8 mouse cellular contexts compared by ENCODE assay signal in the genomic region with DNA sequence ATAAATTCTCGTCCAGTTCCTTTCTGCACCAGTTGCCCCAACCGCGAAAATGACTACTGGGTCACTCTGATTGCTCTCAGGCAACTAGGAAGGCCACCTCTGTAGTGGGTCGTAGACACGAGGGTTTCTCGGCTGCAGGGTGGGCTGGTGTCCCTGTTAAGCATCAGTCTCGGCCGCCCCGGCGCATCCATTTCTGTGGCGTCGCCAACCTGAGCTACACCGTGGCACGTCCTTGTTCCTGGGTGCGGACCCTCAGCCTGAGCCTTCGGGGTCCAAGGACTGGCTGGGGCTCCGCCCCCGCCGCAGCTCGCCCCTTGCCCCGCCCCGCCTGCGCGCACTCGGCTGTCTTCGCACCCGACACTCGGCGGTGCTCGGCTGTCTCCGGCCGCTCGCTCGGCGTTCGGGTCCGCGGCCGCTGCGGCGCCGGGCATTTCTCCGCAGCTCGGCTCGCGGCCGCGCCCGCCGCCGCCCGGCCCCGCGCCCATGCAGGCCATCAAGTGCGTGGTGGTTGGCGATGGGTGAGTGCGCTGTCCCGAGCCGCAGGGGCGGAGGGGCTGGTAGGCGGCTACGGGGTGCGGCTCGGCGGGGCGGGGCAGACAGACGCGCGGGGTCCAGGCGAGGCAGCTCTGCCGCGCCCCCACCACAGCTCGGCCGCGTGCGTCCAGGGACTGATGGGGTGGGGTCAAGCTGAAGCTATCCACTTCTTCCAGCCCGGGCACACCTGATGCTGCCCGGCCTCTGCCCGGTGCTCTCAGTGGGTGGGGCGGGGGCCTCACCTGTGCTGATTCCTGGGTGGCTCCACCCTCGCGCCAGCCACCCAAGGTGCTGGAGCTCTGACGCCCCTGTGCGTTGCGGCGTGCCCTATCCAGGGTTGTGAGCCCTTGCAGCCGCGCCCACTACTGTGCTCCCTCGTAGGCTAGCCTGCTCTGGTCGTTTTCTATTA. TPM values are rescaled to one million over a fixed set of nuclear protein-coding genes. Genes with fewer than 3 reads are reported as not detected.
DNase-seq lines count a peak whose midpoint lies in the region; ATAC-seq lines count a peak whose summit lies in the region.

TSS of gene Rac3 (plus strand) at position 347 of the 943 bp plus-strand sequence.

- DNase-seq in gastrocnemius, postnatal 10 days = peak; percentile 70
- no peak for DNase-seq in gastrocnemius, adult 8-10 months (ENCODE audit: low spot score in 2 of 2)
- peak; percentile 56 for DNase-seq in induced T-regulatory cell, adult 2 months (ENCODE audit: low read depth)
- DNase-seq in left cerebral cortex, postnatal 25 days (ENCODE audit: low spot score in 2 of 2) = peak; percentile 62 to 69
- DNase-seq in right cerebral cortex, postnatal 25 days = peak; percentile 77

- H3K4me2 ChIP-seq in forebrain, embryonic 15.5 days (replicated peaks) = peak within 1 kb of the TSS; percentile 96

- no peaks in the 10 kb centered on the region for H3K27me3 ChIP-seq in forebrain, embryonic 15.5 days
- H3K27me3 ChIP-seq in megakaryocyte, embryonic 14.5 days (replicated peaks) = peaks cover 30% of the 10 kb centered on the region

- peak; percentile 88 for ATAC-seq in forebrain, embryonic 15.5 days (replicated peaks)

- H3K9me3 ChIP-seq in forebrain, embryonic 15.5 days = no peaks in the 10 kb centered on the region
- no peaks in the 10 kb centered on the region for H3K9me3 ChIP-seq in megakaryocyte, embryonic 14.5 days

- WGBS in forebrain, embryonic 15.5 days = under 1% methylated on average over 89 of the region's 90 CpGs

- H3K4me3 ChIP-seq in brown adipose tissue, adult 24 weeks (ENCODE audit: insufficient read depth, low read depth, low read length) = peak within 1 kb of the TSS; percentile 52
- peak within 1 kb of the TSS; percentile 52 for H3K4me3 ChIP-seq in forebrain, embryonic 15.5 days
- peak within 1 kb of the TSS; percentile 88 for H3K4me3 ChIP-seq in megakaryocyte, embryonic 14.5 days (replicated peaks)

- H3K4me1 ChIP-seq in brown adipose tissue, adult 24 weeks (ENCODE audit: control insufficient read depth, insufficient read depth, insufficient read length, low read length) = no peaks in the 10 kb centered on the region; the same call in 1 of the 2 replicates
- H3K4me1 ChIP-seq in forebrain, embryonic 15.5 days = peaks cover 21% of the 10 kb centered on the region
- H3K4me1 ChIP-seq in megakaryocyte, embryonic 14.5 days = peaks cover 44% of the 10 kb centered on the region

- H3K36me3 ChIP-seq in forebrain, embryonic 15.5 days = peaks cover 24% of the 10 kb centered on the region
- H3K36me3 ChIP-seq in megakaryocyte, embryonic 14.5 days (replicated peaks; ENCODE audit: low read length) = peaks cover 71% of the 10 kb centered on the region

- no peak within 1 kb of the TSS for H3K27ac ChIP-seq in brown adipose tissue, adult 24 weeks (replicated peaks; ENCODE audit: low read depth, low read length)
- peak within 1 kb of the TSS; percentile 8; the same call in 1 of the 2 replicates for H3K27ac ChIP-seq in forebrain, embryonic 15.5 days (replicated peaks)

- intact Hi-C loops in left cerebral cortex, postnatal 25 days (cut with DNase I) = loop anchor here (5.0 kb wide), 1 partner anchor 321 kb away; no protein-coding TSS in a partner anchor

- H3K9ac ChIP-seq in forebrain, embryonic 15.5 days (replicated peaks) = peak within 1 kb of the TSS; percentile 71

RNA-seq across cellular contexts. Expression of gene Rac3, which starts in this region (rescaled TPM):
- 1 to 10 TPM; 1.8 to 2.7 TPM for total RNA-seq in gastrocnemius, postnatal 10 days (2021)
- 1 to 10 TPM in 2 of 4 experiments, under 1 TPM in 2; 0.75 to 1.2 (median 0.89) TPM for total RNA-seq in gastrocnemius, adult 8-10 months (2022)
- 1.9 and 2.5 TPM in 2 replicates for polyA plus RNA-seq in brown adipose tissue, adult 24 weeks (2012; ENCODE audit: insufficient read depth, insufficient read length, missing spikeins)
- 245 and 251 TPM in 2 replicates for polyA plus RNA-seq in forebrain, embryonic 15.5 days (2015; fragmentation: Nextera tagmentation; extraction: Ambion mirVana)
- 10 to 100 TPM; 39.4 to 41.0 TPM for total RNA-seq in left cerebral cortex, postnatal 25 days (2021)
- 1.8 and 2.3 TPM in 2 replicates for polyA plus RNA-seq in megakaryocyte, embryonic 14.5 days (2012; ENCODE audit: insufficient read depth, low replicate concordance)

Comparison
In these comparisons a context has a peak if more than half of its experiments do, and no peak if none do; other contexts are left out.
1. RNA of gene Rac3 (total RNA-seq): 39.4 to 41.0 TPM in left cerebral cortex, postnatal 25 days; 1.8 to 2.7 TPM in gastrocnemius, postnatal 10 days and 0.75 to 1.2 TPM in gastrocnemius, adult 8-10 months; every median in the first group is over 10 times any median in the second.
2. RNA of gene Rac3 (polyA plus RNA-seq): 245 to 251 TPM in forebrain, embryonic 15.5 days; 1.9 to 2.5 TPM in brown adipose tissue, adult 24 weeks and 1.8 to 2.3 TPM in megakaryocyte, embryonic 14.5 days; every median in the first group is over 10 times any median in the second.
3. DNase-seq: peak in gastrocnemius, postnatal 10 days (single experiment), induced T-regulatory cell, adult 2 months (single experiment), left cerebral cortex, postnatal 25 days (2 of 2) and right cerebral cortex, postnatal 25 days (single experiment); none in gastrocnemius, adult 8-10 months (0 of 2).
4. Peak in every context shown above with its lines, with median percentiles within 50 percentile points of each other: H3K4me3 ChIP-seq.